Mouse (Mus musculus) heart, adult 2 months (tissue): ENCODE measurements around the gene Ptms. TPM values are rescaled to one million over a fixed set of nuclear protein-coding genes. Genes with fewer than 3 reads are reported as not detected.

Source experiments
- DNase-seq, 2 experiments: peaks; one replicate each; pipeline ENCODE4 v3.0.0; 2021
- H3K27ac ChIP-seq: fragments of 200-600 bp; 2 replicates; pipeline ENCODE4 v1.8.1; 2022
- H3K27me3 ChIP-seq: fragments of 200-500 bp; 2 replicates; pipeline ENCODE4 v1.6.1; 2012; ENCODE audit warnings: mild to moderate bottlenecking, low read length, inconsistent platforms, mixed read lengths; ENCODE audit not compliant: control insufficient read depth, insufficient read depth
- H3K36me3 ChIP-seq: fragments of 200-500 bp; 2 replicates; pipeline ENCODE4 v1.6.1; 2012; ENCODE audit warnings: low read length, inconsistent platforms; ENCODE audit not compliant: control insufficient read depth, insufficient read depth
- H3K4me1 ChIP-seq: fragments of 200-500 bp; 2 replicates; pipeline ENCODE4 v1.6.1; 2011; ENCODE audit warnings: low read length; ENCODE audit not compliant: control insufficient read depth, insufficient read depth
- H3K4me3 ChIP-seq: fragments of 200-600 bp; 2 replicates; pipeline ENCODE4 v1.8.1; 2022
- H3K79me2 ChIP-seq: fragments of 200-500 bp; replicated peaks from 2 replicates; pipeline ENCODE4 v1.6.1; 2012; ENCODE audit warnings: mild to moderate bottlenecking, inconsistent platforms, low read length, moderate library complexity, mixed read lengths; ENCODE audit not compliant: control insufficient read depth, insufficient read depth
- H3K9ac ChIP-seq: fragments of 200-500 bp; 2 replicates; pipeline ENCODE4 v1.6.1; 2012; ENCODE audit warnings: low read depth, mild to moderate bottlenecking, control low read depth, inconsistent platforms, low read length, mixed read lengths
- CTCF ChIP-seq: fragments of 200-600 bp; IDR thresholded peaks from 2 replicates; pipeline ENCODE4 v1.8.1; 2022; ENCODE audit warnings: antibody characterized with exemption, mild to moderate bottlenecking, moderate library complexity
- EP300 ChIP-seq: fragments of 200-500 bp; IDR thresholded peaks from 2 replicates; pipeline ENCODE4 v1.6.1; 2011; ENCODE audit warnings: low read depth, low read length, control low read depth; ENCODE audit not compliant: insufficient read depth
- POLR2A ChIP-seq: fragments of 200-500 bp; IDR thresholded peaks from 2 replicates; pipeline ENCODE4 v1.6.1; 2011; ENCODE audit warnings: mild to moderate bottlenecking, low read depth, low read length, control low read depth; ENCODE audit not compliant: insufficient read depth
- WGBS: fragments of 180-500 bp; shearing (Covaris S2); methylation state at CpG from one replicate; pipeline ENCODE4 v1.1.7; 2018; 5-methylcytosine and 5-hydroxymethylcytosine counted together
- intact Hi-C: fragments of 180-260 bp; cut with DNase I; formaldehyde crosslinking; loops from one replicate; pipeline ENCODE4 v1.15.1; 2025
- polyA plus RNA-seq: library from polyadenylated mRNA; depleted of rRNA; stranded (reverse); fragments of >200 nt; gene quantifications from 2 replicates; pipeline ENCODE4 v1.2.3, GENCODE M21; 2012
- total RNA-seq, 2 experiments: library from RNA; stranded (reverse); gene quantifications; 2 replicates each; pipeline ENCODE4 v1.2.3; 2021

Ptms gene
- total and polyA plus RNA-seq, 3 experiments: 154 to 614 (median 163) TPM

DNA sequence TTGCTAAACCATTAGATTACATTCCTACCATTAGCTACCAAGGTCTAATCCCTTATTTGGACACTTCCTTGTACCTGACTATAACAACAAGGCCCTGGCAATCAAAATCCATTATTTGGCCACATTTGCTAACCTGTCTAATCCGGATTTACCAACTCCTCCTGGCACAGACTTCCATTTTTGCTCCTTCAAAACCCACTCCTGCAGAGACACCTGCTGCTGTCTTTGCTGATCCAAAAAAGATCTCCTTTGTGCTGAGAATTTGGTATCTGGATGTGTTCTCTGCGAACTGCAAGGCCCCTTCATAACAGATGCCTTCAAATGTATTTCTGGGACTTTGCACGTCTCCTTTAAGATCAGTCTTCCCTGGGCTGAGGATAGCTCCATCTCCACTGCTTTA, 23.6 kb upstream of the Ptms start:
- H3K4me3 ChIP-seq: no peak overlapping the region
- WGBS: 87% methylated on average over 3 of the region's 3 CpGs
- intact Hi-C loops: no loop called here
- H3K27me3 ChIP-seq: no peaks in the 10 kb centered on the region
- TF ChIP-seq CTCF (no peak), POLR2A (no peak)
- no peak overlapping the region for H3K27ac ChIP-seq
- H3K36me3 ChIP-seq: no peaks in the 10 kb centered on the region
- H3K79me2 ChIP-seq: no peaks in the 10 kb centered on the region
- H3K4me1 ChIP-seq: no peaks in the 10 kb centered on the region
- H3K9ac ChIP-seq: no peak overlapping the region
- no peak for DNase-seq

GRCm38 (mm10) chr6:124941679-124942078, 21.8 kb upstream of the Ptms start:
- Histone ChIP-seq H3K4me1 (no peaks in the 10 kb centered on the region), H3K27ac (no peak overlapping the region), H3K4me3 (no peak overlapping the region), H3K27me3 (no peaks in the 10 kb centered on the region), H3K36me3 (no peaks in the 10 kb centered on the region), H3K79me2 (no peaks in the 10 kb centered on the region), H3K9ac (no peak overlapping the region)
- intact Hi-C loops: no loop called here
- no peak for DNase-seq
- 88% methylated on average over 1 of the region's 1 CpGs for whole genome bisulfite sequencing
- TF ChIP-seq CTCF (no peak), EP300 (no peak), POLR2A (no peak)

DNA sequence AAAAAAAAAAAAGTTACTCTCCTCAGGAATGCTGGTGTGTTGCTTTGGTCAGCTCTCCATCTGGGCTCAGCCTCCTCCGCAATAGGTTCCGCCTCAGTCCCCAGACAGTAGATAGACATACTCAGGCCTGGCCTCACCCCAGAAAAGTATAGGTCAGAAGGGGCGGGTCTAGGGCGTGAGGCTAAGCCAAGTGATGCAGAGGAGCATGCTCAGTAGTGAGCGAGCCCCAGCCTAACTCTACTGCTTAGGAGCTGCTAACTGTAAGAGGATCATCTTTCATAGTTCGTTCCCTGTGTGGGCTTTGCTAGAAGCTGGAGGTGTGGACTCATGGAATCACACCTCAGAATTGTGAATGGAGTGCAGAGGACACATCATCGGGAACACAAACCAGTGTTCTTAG, 18.7 kb upstream of the Ptms start:
- Histone ChIP-seq H3K4me1 (no peaks in the 10 kb centered on the region), H3K9ac (no peak overlapping the region), H3K27me3 (no peaks in the 10 kb centered on the region), H3K36me3 (no peaks in the 10 kb centered on the region), H3K4me3 (no peak overlapping the region), H3K79me2 (no peaks in the 10 kb centered on the region), H3K27ac (no peak overlapping the region)
- intact Hi-C loops: no loop called here
- no peak for DNase-seq
- 92% methylated on average over 7 of the region's 7 CpGs for WGBS
- TF ChIP-seq EP300: no peak
- TF ChIP-seq CTCF: no peak
- TF ChIP-seq POLR2A: no peak

DNA sequence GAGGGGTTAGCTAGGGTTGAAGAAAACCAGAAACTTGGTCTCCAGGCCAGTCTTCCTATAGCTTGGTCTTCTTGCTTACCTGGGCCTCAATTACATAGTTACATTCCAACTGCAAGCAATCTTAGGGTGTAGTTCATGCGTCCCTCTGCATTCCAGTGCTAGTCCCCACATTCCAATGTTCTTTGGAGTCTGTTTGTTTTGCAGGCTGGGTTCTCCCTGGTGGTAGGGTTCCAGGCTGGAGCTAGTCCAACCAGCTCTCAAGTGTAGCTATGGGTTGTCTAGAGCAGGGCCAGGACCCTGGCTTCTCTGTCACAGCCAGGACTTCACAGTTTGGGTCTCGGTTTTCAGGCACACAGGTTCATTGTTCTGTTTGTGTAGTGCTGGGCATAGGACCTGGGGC, 17.6 kb upstream of the Ptms start:
- WGBS: 87% methylated on average over 2 of the region's 2 CpGs
- no peak overlapping the region for H3K4me3 ChIP-seq
- intact Hi-C loops: no loop called here
- TF ChIP-seq EP300 (no peak), CTCF (no peak), POLR2A (no peak)
- H3K27me3 ChIP-seq: no peaks in the 10 kb centered on the region
- H3K4me1 ChIP-seq: peaks cover under 1% of the 10 kb centered on the region; the same call in 1 of the 2 replicates
- no peak for DNase-seq
- H3K27ac ChIP-seq: no peak overlapping the region
- H3K9ac ChIP-seq: no peak overlapping the region
- H3K79me2 ChIP-seq: no peaks in the 10 kb centered on the region
- H3K36me3 ChIP-seq: no peaks in the 10 kb centered on the region; the same call in 1 of the 2 replicates

DNA sequence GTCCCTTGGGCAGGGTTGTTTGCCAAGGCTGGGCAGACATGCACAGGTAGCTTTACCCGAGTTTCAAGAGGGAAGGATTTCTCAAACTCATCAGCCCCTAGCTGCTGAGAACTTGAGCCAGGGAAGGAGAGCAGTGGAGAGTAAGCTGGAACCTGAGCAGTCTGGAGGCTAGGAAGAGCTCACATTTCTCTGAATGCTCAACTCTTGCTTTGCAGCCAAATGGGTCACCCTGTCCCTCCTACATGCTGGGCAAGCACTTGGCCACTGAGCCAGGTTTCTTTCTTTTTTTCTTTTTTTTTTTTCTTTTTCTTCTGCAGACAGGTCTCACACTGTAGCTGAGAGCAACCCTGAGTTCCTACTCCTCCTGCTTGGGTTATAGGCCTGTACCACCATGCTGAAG, 16.8 kb upstream of the Ptms start:
- intact Hi-C loops: no loop called here
- DNase-seq: no peak
- no peaks in the 10 kb centered on the region for H3K27me3 ChIP-seq
- TF ChIP-seq EP300 (no peak), CTCF (no peak), POLR2A (no peak)
- H3K79me2 ChIP-seq: no peaks in the 10 kb centered on the region
- no peak overlapping the region for H3K4me3 ChIP-seq
- H3K9ac ChIP-seq: no peak overlapping the region
- WGBS: 85% methylated on average over 1 of the region's 1 CpGs
- H3K36me3 ChIP-seq: no peaks in the 10 kb centered on the region; the same call in 1 of the 2 replicates
- H3K4me1 ChIP-seq: peaks cover 6% of the 10 kb centered on the region
- H3K27ac ChIP-seq: no peak overlapping the region

DNA sequence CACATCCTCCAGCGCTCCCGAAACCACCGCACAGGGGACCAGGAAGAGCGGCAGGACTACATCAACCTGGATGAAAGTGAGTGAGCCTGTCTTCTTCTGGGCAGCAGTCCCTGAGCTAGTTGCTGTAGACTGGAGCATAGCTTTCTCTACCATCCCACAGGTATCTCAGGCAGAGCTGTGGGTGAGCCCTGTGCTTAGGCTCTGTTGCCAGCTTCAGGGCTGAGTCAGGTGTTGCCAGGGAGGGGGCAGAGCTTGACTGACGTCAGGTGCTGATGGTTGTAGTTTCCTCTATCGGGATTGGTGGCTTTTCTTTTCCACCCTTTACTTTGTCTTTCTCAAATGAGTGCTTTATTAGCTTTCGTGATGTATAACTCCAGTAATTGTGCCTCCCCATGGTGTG, 14.8 kb upstream of the Ptms start:
- TF ChIP-seq EP300 (no peak), CTCF (no peak), POLR2A (no peak)
- Histone ChIP-seq H3K79me2 (no peaks in the 10 kb centered on the region), H3K36me3 (peaks cover 4% of the 10 kb centered on the region), H3K27ac (no peak overlapping the region), H3K27me3 (no peaks in the 10 kb centered on the region), H3K4me1 (peaks cover 8% of the 10 kb centered on the region), H3K9ac (no peak overlapping the region), H3K4me3 (no peak overlapping the region)
- 88% methylated on average over 7 of the region's 7 CpGs for WGBS
- intact Hi-C loops: no loop called here
- no peak for DNase-seq

GRCm38 (mm10) chr6:124933127-124933526, 13.2 kb upstream of the Ptms start:
- DNase-seq: no peak
- Histone ChIP-seq H3K27ac (no peak overlapping the region), H3K9ac (no peak overlapping the region), H3K79me2 (no peaks in the 10 kb centered on the region), H3K36me3 (peaks cover 4% of the 10 kb centered on the region), H3K4me3 (no peak overlapping the region), H3K4me1 (peaks cover 8% of the 10 kb centered on the region), H3K27me3 (no peaks in the 10 kb centered on the region)
- intact Hi-C loops: no loop called here
- 88% methylated on average over 3 of the region's 3 CpGs for whole genome bisulfite sequencing
- no peak for TF ChIP-seq CTCF
- TF ChIP-seq EP300: no peak
- TF ChIP-seq POLR2A: no peak
